Mouse (Mus musculus): ENCODE results near the gene Gm49345. TPM values are rescaled to one million over a fixed set of nuclear protein-coding genes. Genes with fewer than 3 reads are reported as not detected.
"Not testable (repeated sequence)": the region's sequence is repeated elsewhere in the genome, so short reads cannot be mapped to it uniquely, and the experiment has no call there.

Gene Gm49345
- total RNA-seq (2021) = 1 to 10 TPM in 1 of 2 experiments, under 1 TPM in 1; 0.72 to 1.2 TPM
- long read RNA-seq, experiment 1 = 0 reads
- long read RNA-seq, experiment 2 = 0 reads

DNA sequence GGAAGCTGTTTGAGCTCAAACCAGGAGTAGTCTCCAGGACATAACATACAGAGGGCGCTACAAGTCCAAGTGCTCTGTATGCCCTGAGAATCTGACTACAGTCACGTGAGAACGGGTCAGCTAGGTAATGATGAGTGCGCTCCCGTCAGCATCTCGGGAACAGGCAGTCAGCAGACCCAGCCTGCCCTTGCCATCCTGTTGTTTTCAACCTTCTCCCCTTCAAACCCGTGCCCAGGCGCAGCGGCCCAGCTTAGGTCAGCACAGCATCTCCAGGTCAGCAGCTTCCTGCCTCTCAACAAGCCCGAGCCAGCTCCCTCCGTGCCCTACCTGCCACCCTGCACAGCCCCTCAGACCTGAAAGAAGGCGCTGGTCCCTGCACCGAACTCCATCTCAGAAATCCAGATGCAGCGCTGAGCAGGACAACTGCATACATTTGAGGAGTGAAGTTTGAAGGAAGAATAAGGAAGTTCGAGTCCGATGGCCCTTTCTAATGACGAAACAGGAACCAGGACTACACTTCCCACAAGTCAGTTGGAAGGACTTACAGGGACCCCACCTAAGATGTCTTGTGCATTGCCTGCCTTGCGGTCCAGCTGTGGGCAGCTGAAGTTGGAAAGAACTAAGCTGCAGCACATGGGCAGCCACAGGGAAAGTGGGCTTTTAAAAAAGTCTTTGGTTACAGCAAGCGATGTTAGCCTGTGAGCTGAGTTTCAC is at the start of gene Gm49345, which contains the start of gene Zfp729a:
Gene Gm49345 (minus strand): TSS at position 476 of the 714 bp plus-strand sequence.
Gene Zfp729a (minus strand): TSS at position 498 of the 714 bp plus-strand sequence.
- intact Hi-C loops (cut with DNase I; ENCODE audit: low total_unique reads) = loop anchor here (10.0 kb wide), 1 partner anchor 47 kb away; the partner anchor contains the start of gene Zfp738
- DNase-seq = peak; percentile 82

DNA sequence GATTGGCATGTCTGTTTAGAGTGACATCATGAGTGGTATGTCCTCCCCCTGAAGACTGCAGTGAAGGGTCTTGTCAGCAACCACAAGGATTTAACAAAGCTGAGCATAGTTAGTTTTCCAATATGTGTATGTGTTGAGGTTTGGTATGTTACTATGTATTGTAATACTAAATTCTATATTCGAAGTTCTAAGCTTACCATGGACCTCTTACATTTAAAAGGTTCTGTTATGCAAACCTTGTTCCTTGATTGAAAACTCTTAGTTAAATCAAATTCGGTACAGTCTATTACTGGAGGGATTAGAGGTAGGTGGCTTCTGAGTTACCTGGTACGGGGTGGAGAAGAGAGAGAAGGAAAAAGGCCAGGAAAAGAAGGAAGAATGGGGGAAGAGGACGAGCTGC is 49.4 kb upstream of the Gm49345 start, which contains the start of gene Zfp738:
Gene Zfp738 (minus strand): TSS at position 101 of the 400 bp plus-strand sequence.
- no peak for DNase-seq
- intact Hi-C loops (cut with DNase I; ENCODE audit: low total_unique reads) = loop anchor here (10.0 kb wide), 1 partner anchor 52 kb away; the partner anchor contains the start of genes Gm49345 and Zfp729a

DNA sequence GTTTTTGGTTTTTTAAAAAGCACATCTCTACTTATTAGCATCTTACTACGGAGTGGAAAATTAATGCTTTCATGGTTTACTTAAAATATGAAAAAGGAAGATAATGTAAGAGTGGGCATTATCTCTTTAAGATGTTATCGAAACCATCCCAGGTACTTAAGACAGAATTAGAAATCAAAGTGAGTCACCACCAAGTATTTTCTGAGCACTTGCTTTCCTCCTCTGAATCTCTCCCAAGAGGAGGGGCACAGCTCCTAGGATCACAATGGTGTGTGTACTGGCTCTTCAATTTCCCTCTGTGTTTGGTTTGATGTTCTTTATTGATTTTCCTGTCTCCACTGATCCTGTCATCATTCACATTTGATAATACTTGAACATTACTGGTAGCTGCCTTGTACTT is 46.3 kb upstream of the Gm49345 start:
- intact Hi-C loops (cut with DNase I; ENCODE audit: low total_unique reads) = loop anchor here (10.0 kb wide), 1 partner anchor 49 kb away; the partner anchor contains the start of genes Gm49345 and Zfp729a
- not testable (repeated sequence) for DNase-seq

DNA sequence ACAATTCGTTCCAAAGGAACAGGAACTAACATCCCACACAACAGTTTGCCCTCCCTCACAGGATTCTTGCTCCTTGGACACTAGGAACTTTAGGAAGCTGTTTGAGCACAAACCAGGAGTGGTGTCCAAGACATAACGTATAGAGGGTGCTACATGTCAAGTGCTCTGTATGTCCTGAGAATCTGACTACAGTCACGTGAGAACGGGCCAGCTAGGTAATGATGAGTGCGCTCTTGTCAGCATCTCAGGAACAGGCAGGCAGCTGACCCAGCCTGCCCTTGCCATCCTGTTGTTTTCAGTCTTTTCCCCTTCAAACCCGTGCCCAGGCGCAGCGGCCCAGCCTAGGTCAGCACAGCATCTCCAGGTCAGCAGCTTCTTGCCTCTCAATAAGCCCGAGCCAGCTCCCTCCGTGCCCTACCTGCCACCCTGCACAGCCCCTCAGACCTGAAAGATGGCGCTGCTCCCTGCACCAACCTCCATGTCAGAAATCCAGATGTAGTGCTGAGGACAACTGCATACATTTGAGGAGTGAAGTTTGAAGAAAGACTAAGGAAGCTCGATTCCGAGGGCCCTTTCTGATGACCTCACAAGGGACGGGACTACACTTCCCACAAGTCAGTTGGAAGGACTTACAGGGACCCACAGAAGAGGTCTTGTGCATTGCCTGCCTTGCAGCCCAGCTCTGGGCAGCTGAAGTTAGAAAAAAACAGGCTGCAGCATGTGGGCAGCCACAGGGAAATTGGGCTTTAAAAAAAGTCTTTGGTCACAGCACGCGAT is 45.6 kb upstream of the Gm49345 start:
- intact Hi-C loops (cut with DNase I; ENCODE audit: low total_unique reads) = loop anchor here (10.0 kb wide), 1 partner anchor 48 kb away; the partner anchor contains the start of genes Gm49345 and Zfp729a
- peak; percentile 82 for DNase-seq

DNA sequence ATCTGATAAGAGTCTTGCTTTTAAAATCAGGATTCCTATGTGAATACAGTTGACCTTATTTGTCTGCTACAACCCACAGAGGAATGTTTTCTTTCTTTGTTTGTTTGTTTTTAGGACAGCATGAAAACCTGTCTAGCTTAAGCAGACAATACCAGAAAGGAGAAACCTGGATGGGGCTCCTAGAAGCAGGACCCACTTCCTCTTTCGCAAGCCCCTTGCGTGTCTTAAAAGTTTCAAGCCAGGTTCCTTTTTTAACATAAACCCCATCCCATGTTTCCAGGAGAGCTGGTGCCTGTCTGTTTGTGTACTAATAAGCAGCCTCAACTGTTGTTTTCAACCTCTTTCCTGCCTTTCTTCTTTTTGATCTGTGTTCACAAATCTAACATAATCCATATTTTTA is 37.3 kb upstream of the Gm49345 start:
- intact Hi-C loops (cut with DNase I; ENCODE audit: low total_unique reads) = no loop called here
- DNase-seq = no peak

DNA sequence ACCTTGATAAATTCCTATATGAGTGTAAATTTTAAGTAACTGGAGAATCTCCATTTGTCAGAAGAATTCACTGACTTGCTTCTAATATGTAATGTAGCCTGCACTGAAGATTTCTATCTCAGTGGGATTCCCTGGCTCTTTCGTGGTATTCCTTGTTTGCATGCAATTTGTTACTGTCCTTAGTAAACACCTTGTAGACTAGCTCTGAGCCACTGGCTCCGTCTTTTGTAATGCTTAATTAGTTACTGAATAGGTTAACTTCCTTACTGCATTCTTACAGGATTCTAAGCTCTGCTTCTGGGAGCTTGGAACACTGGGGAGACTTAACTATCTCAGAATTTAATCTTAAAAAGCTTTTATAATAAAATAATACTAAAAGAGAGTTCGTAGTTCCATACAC is 14.9 kb upstream of the Gm49345 start:
- DNase-seq = no peak
- intact Hi-C loops (cut with DNase I; ENCODE audit: low total_unique reads) = no loop called here

DNA sequence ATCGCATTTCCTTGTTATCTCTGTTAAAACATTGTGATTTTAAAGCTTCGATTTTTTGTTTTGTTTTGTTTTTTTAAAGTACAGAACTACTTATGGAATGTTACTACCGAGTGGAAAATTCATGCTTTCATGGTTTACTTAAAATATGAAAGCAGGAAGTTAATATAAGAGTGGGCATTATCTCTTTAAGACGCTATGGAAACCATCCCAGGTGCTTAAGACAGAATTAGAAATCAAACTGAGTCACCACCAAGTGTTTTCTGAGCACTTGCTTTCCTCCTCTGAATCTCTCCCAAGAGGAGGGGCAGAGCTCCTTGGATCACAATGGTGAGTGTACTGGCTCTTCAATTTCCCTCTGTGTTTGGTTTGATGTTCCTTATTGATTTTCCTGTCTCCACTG is 27.5 kb downstream of the Gm49345 start:
- intact Hi-C loops (cut with DNase I; ENCODE audit: low total_unique reads) = no loop called here
- no peak for DNase-seq

DNA sequence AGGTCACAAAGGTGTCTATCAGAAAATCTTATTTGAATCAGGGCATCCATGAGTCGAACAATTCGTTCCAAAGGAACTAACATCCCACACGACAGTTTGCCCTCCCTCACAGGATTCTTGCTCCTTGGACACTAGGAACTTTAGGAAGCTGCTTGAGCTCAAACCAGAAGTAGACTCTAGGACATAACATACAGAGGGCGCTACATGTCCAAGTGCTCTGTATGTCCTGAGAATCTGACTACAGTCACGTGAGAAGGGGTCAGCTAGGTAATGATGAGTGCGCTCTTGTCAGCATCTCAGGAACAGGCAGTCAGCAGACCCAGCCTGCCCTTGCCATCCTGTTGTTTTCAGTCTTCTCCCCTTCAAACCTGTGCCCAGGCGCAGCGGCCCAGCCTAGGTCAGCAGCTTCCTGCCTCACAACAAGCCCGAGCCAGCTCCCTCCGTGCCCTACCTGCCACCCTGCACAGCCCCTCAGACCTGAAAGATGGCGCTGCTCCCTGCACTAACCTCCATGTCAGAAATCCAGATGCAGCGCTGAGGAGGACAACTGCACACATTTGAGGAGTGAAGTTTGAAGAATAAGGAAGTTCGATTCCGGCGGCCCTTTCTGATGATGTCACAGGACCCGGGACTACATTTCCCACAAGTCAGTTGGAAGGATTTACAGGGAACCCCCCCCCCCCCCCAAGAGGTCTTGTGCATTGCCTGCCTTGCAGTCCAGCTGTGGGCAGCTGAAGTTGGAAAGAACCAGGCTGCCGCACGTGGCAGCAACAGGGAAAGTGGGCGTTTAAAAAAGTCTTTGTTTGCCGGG is 28.3 kb downstream of the Gm49345 start, which contains the start of gene Zfp729b:
Gene Zfp729b (minus strand): TSS at position 642 of the 811 bp plus-strand sequence.
- intact Hi-C loops (cut with DNase I; ENCODE audit: low total_unique reads) = no loop called here

DNA sequence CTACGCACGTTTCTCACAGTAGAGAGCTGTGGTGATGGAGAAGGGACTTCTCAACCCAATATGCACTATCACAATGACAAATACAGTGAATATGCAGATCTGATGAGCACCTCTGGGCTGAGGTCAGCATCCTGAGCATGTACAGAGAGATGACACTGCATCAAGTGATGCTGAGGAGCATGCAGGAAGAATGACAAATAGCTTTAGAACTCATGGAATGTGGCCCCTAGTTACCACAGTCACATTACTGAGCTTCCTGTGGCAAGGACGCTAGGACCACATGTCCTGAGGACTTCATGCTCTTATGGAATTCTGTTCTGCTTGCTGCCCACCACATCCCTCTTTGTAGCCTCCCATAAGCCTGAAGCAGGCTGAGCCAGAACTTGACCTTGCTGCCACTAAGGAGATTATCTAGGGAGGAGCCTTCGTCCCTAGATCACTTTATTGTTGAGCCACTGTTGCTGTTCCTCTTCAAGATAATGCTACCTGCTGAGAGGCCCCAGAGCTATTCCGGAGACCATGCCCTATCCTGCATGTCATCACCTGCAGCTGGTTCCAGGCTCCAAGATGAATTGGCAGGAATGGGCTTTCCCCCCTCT is 64.9 kb downstream of the Gm49345 start:
- intact Hi-C loops (cut with DNase I; ENCODE audit: low total_unique reads) = no loop called here

More for the DNA sequence above, 28.3 kb downstream of the Gm49345 start, which contains the start of gene Zfp729b:
- peak; percentile 87 for DNase-seq

DNA sequence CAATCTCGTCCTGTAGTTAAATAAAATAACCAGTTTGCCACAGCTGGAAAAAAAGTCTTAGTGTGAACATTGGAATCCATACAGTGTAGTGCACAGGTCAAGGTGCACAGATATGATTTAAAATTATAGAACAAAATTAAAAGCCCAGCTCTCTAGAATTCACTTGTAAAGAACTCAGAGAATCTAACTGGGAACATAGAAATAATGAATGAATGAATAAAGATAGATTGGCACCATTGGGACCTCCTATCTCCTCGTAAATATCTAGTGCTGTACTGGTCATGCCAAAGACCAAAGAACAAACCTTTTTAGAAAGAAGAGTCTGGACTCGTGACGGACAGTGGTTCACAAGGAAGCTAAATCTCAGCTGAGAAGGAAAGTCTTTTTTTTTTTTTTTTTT is 83.8 kb downstream of the Gm49345 start, which contains the start of gene Zfp748:
Gene Zfp748 (minus strand): TSS at position 101 of the 400 bp plus-strand sequence.
- no peak for DNase-seq
- intact Hi-C loops (cut with DNase I; ENCODE audit: low total_unique reads) = no loop called here

More for the DNA sequence above, 64.9 kb downstream of the Gm49345 start:
- no peak for DNase-seq

DNA sequence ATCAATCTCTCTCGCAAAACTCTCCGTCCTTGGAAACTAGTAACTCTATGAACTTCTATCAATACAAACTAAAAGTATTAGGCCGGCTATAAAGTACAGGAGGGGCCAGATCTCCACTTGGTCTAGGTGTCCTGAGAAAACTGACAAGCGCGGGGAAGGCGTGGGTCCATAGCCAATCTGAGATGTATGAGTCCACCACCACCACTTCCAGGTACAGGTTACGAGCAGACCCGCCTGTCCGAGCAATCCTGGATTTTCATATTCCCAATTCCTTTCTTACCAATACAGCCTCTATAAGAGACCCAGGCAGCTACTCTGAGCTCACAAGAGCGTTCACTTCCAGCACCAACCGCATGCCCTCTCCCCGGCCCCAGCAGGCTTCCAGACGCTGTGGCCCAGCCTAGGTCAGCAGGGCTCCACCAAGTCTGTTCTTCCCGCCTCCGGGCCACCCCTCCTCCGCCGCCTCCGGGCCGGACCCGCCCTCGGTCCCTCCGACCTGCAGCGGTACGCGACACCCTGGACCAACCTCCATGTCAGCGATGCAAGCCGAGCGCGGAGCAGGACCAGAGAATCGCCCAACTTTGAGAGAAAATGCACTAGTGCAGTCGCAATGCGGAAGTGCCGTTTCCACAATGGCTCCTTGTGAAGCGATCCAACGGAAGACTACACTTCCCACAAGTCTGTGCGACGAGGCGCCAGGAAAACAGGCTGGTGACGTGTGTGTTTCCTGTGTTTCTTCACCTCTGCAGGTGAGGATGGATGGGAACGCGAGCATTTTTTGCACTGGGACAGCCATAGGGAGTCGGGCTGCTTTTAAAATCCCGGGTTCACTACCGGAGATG is 84.8 kb downstream of the Gm49345 start:
- intact Hi-C loops (cut with DNase I; ENCODE audit: low total_unique reads) = no loop called here
- DNase-seq = peak; percentile 74

DNA sequence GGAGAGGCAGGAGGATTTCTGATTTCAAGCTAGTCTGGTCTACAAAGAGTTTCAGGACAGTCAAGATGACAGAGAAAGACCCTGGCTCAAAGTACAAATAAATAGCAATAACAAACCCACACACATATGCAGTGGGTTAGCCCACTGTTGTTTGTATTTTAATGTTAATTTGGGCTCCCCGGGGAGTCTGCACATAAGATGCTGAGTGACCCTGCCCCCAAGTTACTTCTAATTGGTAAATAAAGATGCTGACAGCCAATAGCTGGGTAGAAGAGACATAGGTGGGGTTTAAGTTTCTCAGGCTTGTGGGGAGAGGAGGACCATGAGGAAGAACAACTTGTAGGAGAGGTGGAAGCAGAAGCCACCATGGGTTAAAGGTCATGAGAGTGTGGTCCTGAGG is 91.6 kb downstream of the Gm49345 start:
- intact Hi-C loops (cut with DNase I; ENCODE audit: low total_unique reads) = no loop called here
- DNase-seq = no peak

Other genes with a start within 250 kb of the Gm49345 start
- 1 to 10 TPM in 1 of 2 experiments, under 1 TPM in 1; 0.64 to 1.8 TPM for gene Zfp429, start 237.9 kb downstream of the Gm49345 start, total RNA-seq (2021)
- under 1 TPM; 0.20 to 0.21 TPM for gene Zfp459, start 216.4 kb downstream of the Gm49345 start, total RNA-seq (2021)
- 1 to 10 TPM; 3.0 to 4.2 TPM for gene Zfp874a, start 186.1 kb downstream of the Gm49345 start, total RNA-seq (2021)
- gene Zfp874b, start 153.5 kb downstream of the Gm49345 start, total RNA-seq (2021) = 1 to 10 TPM; 6.5 to 8.4 TPM
- gene Zfp58, start 137.2 kb downstream of the Gm49345 start, total RNA-seq (2021) = 1 to 10 TPM; 3.6 to 3.7 TPM
- gene Gm26965, start 111.6 kb downstream of the Gm49345 start, total RNA-seq (2021) = under 1 TPM in 1 of 2 experiments, not detected in 1; 0.23 TPM
- gene Zfp87, start 111.6 kb downstream of the Gm49345 start, total RNA-seq (2021) = 1 to 10 TPM; 5.1 to 5.8 TPM
- gene Zfp748, start 83.9 kb downstream of the Gm49345 start, total RNA-seq (2021) = 1 to 10 TPM; 2.1 to 2.6 TPM
- 1 to 10 TPM; 2.4 to 2.8 TPM for gene Zfp729b, start 28.1 kb downstream of the Gm49345 start, total RNA-seq (2021)
- 1 to 10 TPM; 2.5 to 2.6 TPM for gene Zfp729a, start within 50 bp of the Gm49345 start, total RNA-seq (2021)
- gene Zfp738, start 49.3 kb upstream of the Gm49345 start, total RNA-seq (2021) = 1 to 10 TPM; 3.6 to 3.9 TPM
- 1 to 10 TPM; 3.8 to 4.8 TPM for gene Zfp65, start 91.4 kb upstream of the Gm49345 start, total RNA-seq (2021)
- 1 to 10 TPM; 1.4 to 1.9 TPM for gene Zfp85, start 117.5 kb upstream of the Gm49345 start, total RNA-seq (2021)
- gene Zfp493, start 141.9 kb upstream of the Gm49345 start, total RNA-seq (2021) = 1 to 10 TPM; 1.5 to 2.1 TPM
- gene Zfp273, start 176.0 kb upstream of the Gm49345 start, total RNA-seq (2021) = 1 to 10 TPM in 1 of 2 experiments, under 1 TPM in 1; 0.93 to 1.9 TPM
- under 1 TPM in 1 of 2 experiments, not detected in 1; 0.43 TPM for gene Gm10037, start 193.3 kb upstream of the Gm49345 start, total RNA-seq (2021)
- gene BC048507, start 225.6 kb upstream of the Gm49345 start, total RNA-seq (2021) = not detected